Comparison of ENCODE assay signal across 28 mouse cellular contexts in genomic region chr19:29052786-29053185, GRCm38 (mm10). TPM values are rescaled to one million over a fixed set of nuclear protein-coding genes. Genes with fewer than 3 reads are reported as not detected.
DNase-seq lines count a peak whose midpoint lies in the region; ATAC-seq lines count a peak whose summit lies in the region.
"Had no signal": no experiment of that assay in that cellular context is flagged by ENCODE, and none has a peak within 500 bp of the region (broad histone marks: within the 10 kb centered on the region; RNA-seq: fewer than 3 reads in every experiment).

No protein-coding gene starts in this region.

- H3K4me3 ChIP-seq in intestine, embryonic 15.5 days (replicated peaks) = no peak overlapping the region
- H3K4me3 ChIP-seq in liver, embryonic 11.5 days (ENCODE audit: low read depth, low read length) = no peak overlapping the region
- H3K4me3 ChIP-seq: heart, embryonic 10.5 days; midbrain, embryonic 13.5 days had no signal

- no peak overlapping the region for H3K27ac ChIP-seq in intestine, embryonic 15.5 days
- no peak overlapping the region; the same call in 1 of the 2 replicates for H3K27ac ChIP-seq in liver, embryonic 11.5 days (ENCODE audit: low read depth, low read length)
- H3K27ac ChIP-seq: heart, embryonic 10.5 days; hindbrain, embryonic 14.5 days; macrophage; midbrain, embryonic 13.5 days had no signal

- H3K27me3 ChIP-seq in intestine, embryonic 15.5 days (replicated peaks) = no peaks in the 10 kb centered on the region
- no peaks in the 10 kb centered on the region for H3K27me3 ChIP-seq in liver, embryonic 11.5 days (replicated peaks; ENCODE audit: control insufficient read depth, insufficient read depth, low read length)

- ATAC-seq in intestine, embryonic 15.5 days = peak; percentile 37; the same call in 1 of the 2 replicates
- ATAC-seq in liver, embryonic 11.5 days (replicated peaks; ENCODE audit: low FRiP score) = 0 out of 2 replicates have a peak, but pooled peaks have one; percentile 38
- ATAC-seq: forebrain, embryonic 14.5 days; inflammation-experienced regulatory T-cells, adult 6 months; midbrain, embryonic 13.5 days had no signal

- no peak overlapping the region for H3K9ac ChIP-seq in intestine, embryonic 15.5 days
- H3K9ac ChIP-seq in liver, embryonic 11.5 days (ENCODE audit: low read depth, low read length) = no peak overlapping the region
- H3K9ac ChIP-seq: hindbrain, embryonic 14.5 days; midbrain, embryonic 13.5 days had no signal

- no peaks in the 10 kb centered on the region for H3K36me3 ChIP-seq in intestine, embryonic 15.5 days
- H3K36me3 ChIP-seq in liver, embryonic 11.5 days (ENCODE audit: control insufficient read depth, insufficient read depth, low read length) = no peaks in the 10 kb centered on the region
- H3K36me3 ChIP-seq: heart, embryonic 10.5 days; midbrain, embryonic 13.5 days had no signal

- 80% methylated on average over 12 of the region's 12 CpGs for WGBS in intestine, embryonic 15.5 days
- WGBS in liver, embryonic 11.5 days = 70% methylated on average over 12 of the region's 12 CpGs

- no peak overlapping the region for H3K4me2 ChIP-seq in intestine, embryonic 15.5 days (replicated peaks)
- H3K4me2 ChIP-seq in liver, embryonic 11.5 days = peak overlapping the region; percentile 39; the same call in 1 of the 2 replicates
- H3K4me2 ChIP-seq: hindbrain, embryonic 14.5 days; midbrain, embryonic 13.5 days had no signal

- H3K9me3 ChIP-seq in intestine, embryonic 15.5 days = no peaks in the 10 kb centered on the region
- H3K9me3 ChIP-seq in liver, embryonic 11.5 days (ENCODE audit: control insufficient read depth, low read length) = no peaks in the 10 kb centered on the region
- H3K9me3 ChIP-seq: heart, embryonic 10.5 days; midbrain, embryonic 13.5 days had no signal

- peaks cover 7% of the 10 kb centered on the region; the same call in 1 of the 2 replicates for H3K4me1 ChIP-seq in intestine, embryonic 15.5 days (replicated peaks)
- H3K4me1 ChIP-seq in liver, embryonic 11.5 days (replicated peaks; ENCODE audit: control insufficient read depth, insufficient read depth, low read length) = peaks cover 16% of the 10 kb centered on the region

- DNase-seq in liver, embryonic 11.5 days (ENCODE audit: low spot score) = no peak
- DNase-seq in retina, postnatal 7 days (ENCODE audit: low read depth, low spot score) = peak; percentile 33
- no peak for DNase-seq in spleen, postnatal 4 days (ENCODE audit: low spot score in 2 of 2)
- DNase-seq in left cerebral cortex, adult 8-10 months (ENCODE audit: low spot score in 2 of 2) = no peak
- DNase-seq in thymus, adult 18-20 months = no peak
- DNase-seq: adrenal gland, postnatal 10 days; B cell, adult 2 months; cerebellum, adult 11 months; cerebellum, adult 9-10 months; cerebellum, postnatal 36 days; gastrocnemius, postnatal 25 days; heart, adult 11 months; heart, postnatal 4 days; kidney, adult 9 months; kidney, postnatal 10 days; layer of hippocampus, adult 9-11 months; lung, adult 2 months; lung, postnatal 10 days; right cerebral cortex, postnatal 14 days; spleen, adult 18-20 months; thymus, postnatal 4 days had no signal

RNA-seq across cellular contexts. Expression of gene Ak3, which starts 5.0 kb away (rescaled TPM):
- polyA plus RNA-seq in intestine, embryonic 15.5 days (2015; fragmentation: Nextera tagmentation; extraction: Ambion mirVana) = 98.6 and 101 TPM in 2 replicates
- polyA plus RNA-seq in liver, embryonic 11.5 days (2014; fragmentation: Nextera tagmentation; extraction: Ambion mirVana) = 90.6 and 98.4 TPM in 2 replicates
- 10 to 100 TPM; 51.7 to 57.6 (median 54.8) TPM for total RNA-seq in left cerebral cortex, adult 8-10 months (2022)

RNA-seq across cellular contexts. Expression of gene Rcl1, which starts 48.4 kb away (rescaled TPM):
- 63.0 and 67.1 TPM in 2 replicates for polyA plus RNA-seq in intestine, embryonic 15.5 days (2015; fragmentation: Nextera tagmentation; extraction: Ambion mirVana)
- polyA plus RNA-seq in liver, embryonic 11.5 days (2014; fragmentation: Nextera tagmentation; extraction: Ambion mirVana) = 114 and 120 TPM in 2 replicates
- 10 to 100 TPM; 17.8 to 21.1 (median 19.4) TPM for total RNA-seq in left cerebral cortex, adult 8-10 months (2022)
